Mouse (Mus musculus): ENCODE measurements around the gene Lingo1. TPM values are rescaled to one million over a fixed set of nuclear protein-coding genes. Genes with fewer than 3 reads are reported as not detected.

The Lingo1 gene
- total RNA-seq, 2 experiments from 2014 or later: 486 to 559 TPM

DNA sequence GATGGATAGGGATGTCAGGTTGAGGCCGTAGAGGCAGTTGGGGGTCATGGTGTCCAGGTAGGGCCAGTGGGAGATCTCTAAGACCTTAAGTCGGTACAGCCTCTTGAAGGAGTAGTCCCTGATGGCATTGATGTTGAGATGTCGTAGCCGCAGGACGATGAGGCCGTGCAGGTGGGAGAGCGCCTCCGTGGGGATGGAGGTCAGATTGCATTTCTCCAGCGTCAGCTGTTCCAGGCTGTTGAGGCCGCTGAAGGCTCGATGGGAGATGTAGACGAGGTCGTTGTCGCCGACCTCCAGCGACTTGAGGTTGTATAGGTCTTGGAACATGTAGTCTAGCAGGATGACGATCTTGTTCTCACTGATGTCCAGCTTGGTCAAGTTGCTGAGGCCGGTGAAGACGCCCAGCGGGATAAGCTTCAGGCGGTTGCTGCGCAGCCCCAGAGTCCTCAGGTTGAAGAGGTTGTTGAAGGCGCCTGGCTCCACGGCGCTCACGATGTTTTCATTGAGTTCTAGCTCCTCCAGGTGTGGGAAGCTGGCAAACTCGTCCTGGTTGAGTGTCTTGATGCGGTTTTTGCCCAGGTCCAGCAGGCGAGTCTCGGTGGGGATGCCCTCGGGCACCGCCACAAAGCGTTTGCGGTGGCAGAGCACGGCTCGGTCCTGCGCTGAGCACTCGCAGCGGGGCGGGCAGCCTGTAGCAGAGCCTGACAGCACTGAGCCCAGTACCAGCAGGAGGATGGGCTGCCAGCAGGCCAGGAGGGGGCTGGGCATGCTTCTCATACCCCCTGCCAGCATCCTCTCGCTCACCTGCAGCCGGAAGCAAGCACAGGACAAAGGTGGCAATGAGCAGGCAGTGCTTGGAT, 175.5 kb downstream of the Lingo1 start:
- intact Hi-C loops (cut with DNase I): no loop called here
- no peak for DNase-seq (ENCODE audit: low spot score in 2 of 2)

- intact Hi-C loops (cut with DNase I): no loop called here
- DNase-seq (ENCODE audit: low spot score in 2 of 2): peak in 1 of 2 experiments; percentile 4
Measured at GRCm38 (mm10) chr9:56619715-56620114, 176.6 kb downstream of the Lingo1 start.

DNA sequence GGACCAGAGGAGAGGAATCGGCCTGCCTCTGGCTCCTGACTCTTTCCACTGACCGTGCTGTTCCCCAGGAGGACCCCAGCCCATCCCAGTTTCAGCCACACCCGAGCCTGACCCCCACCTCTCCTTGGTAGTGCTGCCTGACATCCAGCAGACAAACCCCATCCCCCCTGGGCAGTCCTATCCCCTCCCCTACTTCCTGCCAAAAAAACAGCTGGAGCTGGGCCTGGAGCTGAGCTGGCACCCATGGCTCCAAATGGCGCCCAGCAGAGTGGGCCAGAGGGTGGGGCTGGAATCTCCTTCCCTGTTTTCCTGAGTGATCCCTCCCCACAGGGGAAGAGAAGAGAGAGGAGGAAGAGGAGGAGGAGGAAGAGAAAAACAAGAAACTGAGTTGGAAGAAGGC, 177.6 kb downstream of the Lingo1 start:
- DNase-seq (ENCODE audit: low spot score in 2 of 2): peak in 1 of 2 experiments; percentile 0

GRCm38 (mm10) chr9:56616061-56616460, 180.2 kb downstream of the Lingo1 start:
- intact Hi-C loops (cut with DNase I): no loop called here
- no peak for DNase-seq (ENCODE audit: low spot score in 2 of 2)

More for the DNA sequence above, 177.6 kb downstream of the Lingo1 start:
- intact Hi-C loops (cut with DNase I): no loop called here

DNA sequence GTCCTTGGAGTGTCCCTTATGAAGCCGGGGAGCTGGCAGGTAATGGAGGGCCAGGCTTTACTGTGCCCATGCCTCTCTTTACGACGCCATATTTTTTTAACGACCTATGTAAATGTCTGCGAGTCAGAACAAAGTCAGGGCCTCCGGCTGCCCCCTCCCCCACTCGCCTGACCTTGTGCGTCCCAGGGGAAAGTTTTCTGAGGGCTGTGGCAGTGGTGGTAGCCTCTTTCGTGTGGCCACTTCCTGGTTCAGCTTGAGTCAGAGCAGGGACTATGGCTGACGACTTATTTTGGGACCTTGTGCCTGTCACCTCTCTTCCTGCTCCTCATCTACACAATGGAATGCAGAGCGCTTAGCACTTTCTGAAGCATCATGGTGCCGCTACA, 183.5 kb downstream of the Lingo1 start:
- peak in 1 of 2 experiments; percentile 14 for DNase-seq (ENCODE audit: low spot score in 2 of 2)
- intact Hi-C loops (cut with DNase I): loop anchor here (5.0 kb wide), 2 partner anchors 350 to 400 kb away; no protein-coding TSS in a partner anchor

- peak in 1 of 2 experiments; percentile 7 for DNase-seq (ENCODE audit: low spot score in 2 of 2)
- intact Hi-C loops (cut with DNase I): loop anchor here (5.0 kb wide), 2 partner anchors 350 to 400 kb away; no protein-coding TSS in a partner anchor
Measured at GRCm38 (mm10) chr9:56611912-56612797, 184.1 kb downstream of the Lingo1 start.

DNA sequence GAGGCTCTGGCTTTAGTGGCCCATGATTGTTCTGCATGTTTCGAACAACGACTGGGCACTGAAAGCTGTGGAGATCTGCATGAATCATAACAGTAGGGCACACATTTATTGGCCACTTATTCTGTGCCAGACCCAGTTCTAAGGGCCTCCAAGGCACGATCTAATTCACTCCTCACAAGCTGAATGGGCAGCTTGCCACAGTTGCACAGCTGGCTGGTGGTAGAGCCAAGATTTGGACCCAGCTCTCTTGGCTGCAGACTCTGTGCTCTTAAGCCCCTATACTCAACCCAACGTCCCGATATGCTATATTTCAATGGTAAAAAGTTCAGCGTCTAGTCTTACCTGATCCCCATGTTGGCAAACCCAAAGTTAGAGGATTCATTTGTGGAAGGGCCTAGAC, 185.3 kb downstream of the Lingo1 start:
- DNase-seq (ENCODE audit: low spot score in 2 of 2): peak in 1 of 2 experiments; percentile 13
- intact Hi-C loops (cut with DNase I): loop anchor here (5.0 kb wide), 2 partner anchors 349 to 399 kb away; no protein-coding TSS in a partner anchor

DNA sequence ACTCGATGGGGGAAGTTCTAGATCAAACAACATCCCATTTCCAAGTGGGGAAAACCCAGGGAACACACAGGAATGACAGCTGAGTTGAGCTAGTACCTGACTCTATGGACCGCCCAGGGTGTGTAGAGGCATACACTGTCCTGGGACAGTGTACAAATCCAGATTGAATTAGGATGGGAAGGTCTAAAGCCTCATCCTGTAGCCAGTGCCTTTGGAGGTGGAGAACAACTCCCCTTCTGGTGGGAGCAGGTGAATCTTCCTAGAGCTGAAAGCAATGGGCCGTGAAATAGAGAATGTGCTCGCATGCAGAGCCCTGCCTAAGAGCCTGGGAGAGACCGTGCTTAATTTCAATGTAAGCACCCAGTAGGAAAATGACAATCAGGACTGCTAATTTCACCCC, 185.8 kb downstream of the Lingo1 start:
- intact Hi-C loops (cut with DNase I): loop anchor here (5.0 kb wide), 2 partner anchors 348 to 398 kb away; no protein-coding TSS in a partner anchor
- no peak for DNase-seq (ENCODE audit: low spot score in 2 of 2)

- intact Hi-C loops (cut with DNase I): no loop called here
- no peak for DNase-seq (ENCODE audit: low spot score in 2 of 2)
Measured at GRCm38 (mm10) chr9:56609486-56609885, 186.8 kb downstream of the Lingo1 start.

DNA sequence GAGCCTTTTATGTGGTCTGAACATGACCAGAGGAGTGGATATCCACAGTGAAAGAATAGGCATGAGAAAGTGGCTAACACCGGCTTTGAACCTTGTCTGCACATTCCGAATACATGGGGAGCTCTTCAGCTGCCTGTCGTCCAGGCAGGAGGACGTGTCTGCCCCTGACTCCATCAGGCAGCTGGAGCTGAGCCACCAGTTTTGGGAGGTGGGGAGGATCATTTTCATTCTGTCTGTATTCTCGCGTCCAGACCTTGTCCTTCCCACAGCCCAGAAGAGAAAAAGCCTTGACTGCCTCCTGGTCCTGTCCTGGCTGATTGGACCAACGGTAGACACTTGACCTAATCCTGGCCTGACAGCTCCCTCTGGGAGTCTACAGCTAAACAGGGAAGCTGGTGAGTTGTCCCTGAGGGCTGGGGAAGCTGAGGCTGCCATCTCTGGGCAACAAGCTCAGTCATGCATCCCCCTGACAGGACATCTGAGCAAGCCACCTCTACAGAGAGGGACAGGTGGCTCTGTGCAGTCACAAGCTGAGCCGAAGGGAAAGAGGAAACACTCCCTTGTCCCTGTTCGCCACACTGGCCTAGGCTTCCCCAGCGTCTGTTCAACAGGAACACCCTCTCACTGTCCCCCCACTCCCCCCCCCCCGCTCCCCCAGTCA, 187.4 kb downstream of the Lingo1 start:
- intact Hi-C loops (cut with DNase I): no loop called here
- DNase-seq (ENCODE audit: low spot score in 2 of 2): no peak

DNA sequence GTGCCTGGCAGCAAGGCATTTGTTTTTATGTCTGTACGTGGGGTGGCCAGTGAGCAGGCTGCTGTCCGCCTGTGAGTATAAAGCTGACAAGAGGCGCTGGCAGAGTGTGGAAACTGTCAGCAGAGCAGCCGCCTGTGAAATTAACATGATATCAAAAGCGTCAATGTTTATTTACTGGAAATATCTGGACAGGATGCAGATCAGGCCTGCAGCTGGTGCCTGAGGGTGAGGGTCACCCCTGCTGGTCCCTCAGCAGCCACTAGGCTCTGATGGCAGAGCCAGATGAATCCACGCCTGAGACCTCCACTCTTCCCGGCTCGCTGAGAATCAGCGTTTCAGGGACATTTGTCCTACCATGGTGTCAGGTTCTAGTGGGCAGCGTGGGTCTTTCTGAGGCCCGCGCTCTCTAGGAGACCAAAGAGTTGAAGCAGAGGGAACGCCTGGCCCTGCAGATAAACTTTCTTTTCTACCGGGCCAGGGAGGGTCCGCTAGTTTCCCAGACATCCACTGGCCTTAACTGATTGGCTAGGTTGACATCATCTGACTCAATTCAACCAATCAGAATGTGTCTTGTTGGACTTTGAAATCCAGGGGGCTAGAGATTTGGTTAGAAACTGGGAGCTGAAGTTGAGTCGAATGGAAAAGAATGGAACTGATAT, 190.1 kb downstream of the Lingo1 start:
- intact Hi-C loops (cut with DNase I): no loop called here
- peak in 1 of 2 experiments; percentile 9 for DNase-seq (ENCODE audit: low spot score in 2 of 2)

DNA sequence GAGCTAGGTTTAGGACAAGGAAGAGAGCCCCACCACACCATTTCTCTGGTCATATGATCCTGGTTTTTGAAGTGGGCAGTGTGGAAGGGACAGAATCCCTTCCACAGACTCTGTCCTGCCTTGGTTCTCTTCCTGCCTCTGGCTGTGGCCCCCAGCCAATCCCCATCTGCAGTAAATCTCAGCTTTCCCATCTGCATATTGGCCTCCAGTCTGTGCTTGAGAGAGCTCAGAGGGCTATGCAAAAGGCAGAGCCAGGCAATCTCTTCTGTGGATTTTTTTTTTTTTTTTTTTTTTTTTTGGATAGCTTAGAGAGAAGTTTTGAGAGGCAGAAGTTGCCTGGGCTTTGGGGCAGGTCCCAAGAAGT, 190.8 kb downstream of the Lingo1 start:
- no peak for DNase-seq (ENCODE audit: low spot score in 2 of 2)
- intact Hi-C loops (cut with DNase I): no loop called here

- DNase-seq (ENCODE audit: low spot score in 2 of 2): no peak
- intact Hi-C loops (cut with DNase I): loop anchor here (5.0 kb wide), 1 partner anchor 98 kb away; no protein-coding TSS in a partner anchor
Measured at GRCm38 (mm10) chr9:56604797-56605442, 191.3 kb downstream of the Lingo1 start.

DNA sequence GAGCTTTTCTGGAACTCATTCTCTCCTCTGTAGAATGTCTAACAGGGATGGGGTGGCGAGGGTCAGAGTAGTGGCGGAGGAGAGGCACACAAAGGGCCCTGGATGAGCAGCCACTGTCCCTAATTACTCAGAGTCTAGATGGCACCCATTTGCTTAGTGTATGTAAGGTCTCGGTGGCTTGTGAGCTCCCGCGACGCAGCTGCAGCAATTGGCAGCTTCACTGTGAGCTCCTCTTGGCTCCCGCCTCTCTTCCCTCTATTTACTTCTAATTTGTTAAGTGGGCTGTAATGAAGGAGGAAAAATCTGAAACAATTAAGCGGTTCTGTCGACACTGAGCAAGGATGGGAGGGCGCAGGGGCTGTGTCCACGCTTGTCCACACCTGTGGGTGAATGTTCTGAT, 195.6 kb downstream of the Lingo1 start:
- intact Hi-C loops (cut with DNase I): loop anchor here (5.0 kb wide), 1 partner anchor 93 kb away; no protein-coding TSS in a partner anchor
- DNase-seq (ENCODE audit: low spot score in 2 of 2): no peak

GRCm38 (mm10) chr9:56592639-56593038, 203.6 kb downstream of the Lingo1 start:
- intact Hi-C loops (cut with DNase I): no loop called here

DNA sequence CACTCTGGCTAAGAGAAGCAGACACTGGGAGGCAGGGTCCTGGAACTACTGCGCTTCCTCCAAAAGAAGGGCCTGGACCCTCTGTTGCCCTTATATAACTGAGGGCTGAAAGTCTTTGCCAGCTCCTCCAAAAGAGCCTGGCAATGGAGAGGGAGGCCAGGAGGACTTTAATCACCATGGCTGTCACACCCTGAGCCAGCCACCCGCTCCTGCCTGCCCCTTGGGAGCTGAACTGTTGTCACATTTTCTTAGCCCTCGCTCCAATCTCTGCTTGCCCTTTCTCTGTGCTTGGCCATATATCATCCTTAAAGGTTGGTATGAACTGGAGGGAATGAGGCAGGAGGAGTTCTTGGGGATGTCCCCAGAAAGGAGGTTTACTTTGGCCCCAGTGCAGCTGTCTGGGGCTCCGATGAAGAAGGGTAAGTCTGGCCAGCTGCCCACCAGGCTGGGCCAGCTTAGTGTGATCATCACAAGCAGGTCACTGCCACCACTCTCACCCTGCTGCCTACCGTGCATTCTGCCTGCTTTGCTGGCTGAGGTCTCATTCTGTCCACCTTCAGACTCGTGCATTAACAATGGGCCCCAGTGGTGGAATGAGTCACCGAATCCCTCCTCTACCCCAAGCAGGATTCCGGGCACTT, 204.9 kb downstream of the Lingo1 start:
- intact Hi-C loops (cut with DNase I): no loop called here
- no peak for DNase-seq (ENCODE audit: low spot score in 2 of 2)

More at GRCm38 (mm10) chr9:56592639-56593038, 203.6 kb downstream of the Lingo1 start:
- no peak for DNase-seq (ENCODE audit: low spot score in 2 of 2)

- intact Hi-C loops (cut with DNase I): no loop called here
- DNase-seq (ENCODE audit: low spot score in 2 of 2): no peak
Measured at GRCm38 (mm10) chr9:56589762-56590161, 206.5 kb downstream of the Lingo1 start.

- DNase-seq (ENCODE audit: low spot score in 2 of 2): no peak
- intact Hi-C loops (cut with DNase I): no loop called here
Measured at GRCm38 (mm10) chr9:56584043-56584424, 212.2 kb downstream of the Lingo1 start.

Data from left cerebral cortex, postnatal 25 days (tissue).